Mouse (Mus musculus): ENCODE measurements around the gene Rnpc3. TPM values are rescaled to one million over a fixed set of nuclear protein-coding genes. Genes with fewer than 3 reads are reported as not detected.
"Not testable (repeated sequence)": the region's sequence is repeated elsewhere in the genome, so short reads cannot be mapped to it uniquely, and the experiment has no call there.

Gene Rnpc3
- 39.8 and 43.6 TPM in 2 replicates for polyA plus RNA-seq (2014; fragmentation: Nextera tagmentation; extraction: Ambion mirVana)

GRCm38 (mm10) chr3:113629606-113630359, at the start of gene Rnpc3:
Rnpc3 (minus strand) TSS chr3:113630149.
- WGBS, result under 1% methylated on average over 62 of the region's 70 CpGs
- DNase-seq (ENCODE audit: low spot score), result peak; percentile 97
- ATAC-seq (ENCODE audit: insufficient number of reproducible peaks, low FRiP score, low TSS enrichment, low read depth), result peak; percentile 98
- Histone ChIP-seq H3K27ac (replicated peaks; ENCODE audit: low read depth, low read length) (peak within 1 kb of the TSS; percentile 92), H3K4me1 (ENCODE audit: control insufficient read depth, insufficient read depth, low read length) (no peaks in the 10 kb centered on the region), H3K4me3 (ENCODE audit: low read depth, low read length) (peak within 1 kb of the TSS; percentile 51), H3K4me2 (ENCODE audit: low read depth, severe bottlenecking) (peak within 1 kb of the TSS; percentile 50), H3K9me3 (ENCODE audit: control insufficient read depth, low read length) (no peaks in the 10 kb centered on the region), H3K27me3 (ENCODE audit: control insufficient read depth, insufficient read depth, low read length) (no peaks in the 10 kb centered on the region), H3K9ac (ENCODE audit: low read length) (peak within 1 kb of the TSS; percentile 83), H3K36me3 (ENCODE audit: control insufficient read depth, insufficient read depth, low read length) (no peaks in the 10 kb centered on the region)

DNA sequence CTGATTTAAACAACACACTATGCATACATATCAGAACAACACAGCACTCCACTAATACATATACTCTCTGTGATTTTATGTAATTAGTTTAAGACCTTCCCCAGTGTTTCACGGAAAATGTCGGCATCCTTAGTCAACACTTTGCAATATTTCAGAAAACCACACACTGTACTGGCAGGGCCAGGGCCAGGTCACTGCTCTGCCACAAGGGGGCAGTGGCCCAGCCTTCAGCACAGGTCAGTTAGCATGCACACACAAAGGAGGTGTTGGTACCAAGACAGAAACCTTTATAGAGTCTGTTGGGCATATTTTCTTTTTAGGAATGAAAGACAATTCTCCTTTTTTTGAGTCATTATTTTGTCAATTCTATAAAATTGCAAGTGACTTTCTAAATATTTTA, 27.0 kb upstream of the Rnpc3 start:
- 69% methylated on average over 2 of the region's 2 CpGs for WGBS
- no peaks in the 10 kb centered on the region for H3K9me3 ChIP-seq (ENCODE audit: control insufficient read depth, low read length)
- H3K4me1 ChIP-seq (ENCODE audit: control insufficient read depth, insufficient read depth, low read length), result no peaks in the 10 kb centered on the region
- peak; percentile 79; the same call in 1 of the 2 replicates for ATAC-seq (ENCODE audit: insufficient number of reproducible peaks, low FRiP score, low TSS enrichment, low read depth)
- H3K36me3 ChIP-seq (ENCODE audit: control insufficient read depth, insufficient read depth, low read length), result no peaks in the 10 kb centered on the region
- H3K27me3 ChIP-seq (ENCODE audit: control insufficient read depth, insufficient read depth, low read length), result no peaks in the 10 kb centered on the region
- peak; percentile 58 for DNase-seq (ENCODE audit: low spot score)
- no peak overlapping the region for H3K27ac ChIP-seq (replicated peaks; ENCODE audit: low read depth, low read length)
- no peak overlapping the region for H3K4me3 ChIP-seq (ENCODE audit: low read depth, low read length)
- H3K4me2 ChIP-seq (ENCODE audit: low read depth, severe bottlenecking), result no peak overlapping the region
- no peak overlapping the region for H3K9ac ChIP-seq (ENCODE audit: low read length)

- WGBS, result 80% methylated on average over 3 of the region's 3 CpGs
These were observed 24.4 kb upstream of the Rnpc3 start for GRCm38 (mm10) chr3:113654335-113654734.

GRCm38 (mm10) chr3:113651386-113651785, 21.4 kb upstream of the Rnpc3 start:
- not testable (repeated sequence) for H3K27ac ChIP-seq (replicated peaks; ENCODE audit: low read depth, low read length); DNase-seq (ENCODE audit: low spot score)

More at GRCm38 (mm10) chr3:113654335-113654734, 24.4 kb upstream of the Rnpc3 start:
- ATAC-seq (ENCODE audit: insufficient number of reproducible peaks, low FRiP score, low TSS enrichment, low read depth), result no peak
- no peak overlapping the region for H3K4me2 ChIP-seq (ENCODE audit: low read depth, severe bottlenecking)
- H3K27me3 ChIP-seq (ENCODE audit: control insufficient read depth, insufficient read depth, low read length), result no peaks in the 10 kb centered on the region
- no peak overlapping the region for H3K9ac ChIP-seq (ENCODE audit: low read length)
- H3K36me3 ChIP-seq (ENCODE audit: control insufficient read depth, insufficient read depth, low read length), result no peaks in the 10 kb centered on the region
- H3K4me1 ChIP-seq (ENCODE audit: control insufficient read depth, insufficient read depth, low read length), result no peaks in the 10 kb centered on the region
- no peak overlapping the region for H3K4me3 ChIP-seq (ENCODE audit: low read depth, low read length)
- H3K9me3 ChIP-seq (ENCODE audit: control insufficient read depth, low read length), result no peaks in the 10 kb centered on the region
- no peak for DNase-seq (ENCODE audit: low spot score)
- no peak overlapping the region for H3K27ac ChIP-seq (replicated peaks; ENCODE audit: low read depth, low read length)

DNA sequence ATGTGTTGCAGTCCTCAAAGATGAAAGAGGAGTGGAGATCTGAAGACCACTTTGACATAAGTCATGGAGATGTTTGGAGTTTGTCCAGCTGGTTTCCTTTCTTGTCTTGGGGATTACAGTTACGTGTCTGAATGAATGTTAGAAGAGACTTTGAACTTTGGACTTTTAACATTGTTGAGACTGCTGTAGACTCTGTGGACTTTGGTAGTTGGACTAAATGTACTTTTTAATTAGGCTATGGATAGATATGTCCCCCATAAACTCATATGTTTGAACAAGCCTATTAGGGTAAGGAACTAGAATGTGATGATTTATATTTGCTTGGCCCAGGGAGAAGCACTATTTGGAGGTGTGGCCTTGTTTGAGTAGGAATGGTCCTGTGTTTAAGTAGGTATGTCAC, 9.6 kb upstream of the Rnpc3 start:
- Histone ChIP-seq H3K9ac (ENCODE audit: low read length) (no peak overlapping the region), H3K27me3 (ENCODE audit: control insufficient read depth, insufficient read depth, low read length) (no peaks in the 10 kb centered on the region), H3K4me1 (ENCODE audit: control insufficient read depth, insufficient read depth, low read length) (no peaks in the 10 kb centered on the region), H3K4me2 (ENCODE audit: low read depth, severe bottlenecking) (no peak overlapping the region), H3K27ac (replicated peaks; ENCODE audit: low read depth, low read length) (no peak overlapping the region), H3K9me3 (ENCODE audit: control insufficient read depth, low read length) (no peaks in the 10 kb centered on the region), H3K4me3 (ENCODE audit: low read depth, low read length) (no peak overlapping the region), H3K36me3 (ENCODE audit: control insufficient read depth, insufficient read depth, low read length) (no peaks in the 10 kb centered on the region)
- 84% methylated on average over 1 of the region's 1 CpGs for WGBS
- no peak for DNase-seq (ENCODE audit: low spot score)
- no peak for ATAC-seq (ENCODE audit: insufficient number of reproducible peaks, low FRiP score, low TSS enrichment, low read depth)

More at GRCm38 (mm10) chr3:113651386-113651785, 21.4 kb upstream of the Rnpc3 start:
- not testable (repeated sequence) for H3K36me3 ChIP-seq (ENCODE audit: control insufficient read depth, insufficient read depth, low read length); ATAC-seq (ENCODE audit: insufficient number of reproducible peaks, low FRiP score, low TSS enrichment, low read depth); H3K9me3 ChIP-seq (ENCODE audit: control insufficient read depth, low read length); H3K4me2 ChIP-seq (ENCODE audit: low read depth, severe bottlenecking); H3K9ac ChIP-seq (ENCODE audit: low read length); H3K27me3 ChIP-seq (ENCODE audit: control insufficient read depth, insufficient read depth, low read length); H3K4me1 ChIP-seq (ENCODE audit: control insufficient read depth, insufficient read depth, low read length); H3K4me3 ChIP-seq (ENCODE audit: low read depth, low read length)
- 56% methylated on average over 3 of the region's 3 CpGs for WGBS

DNA sequence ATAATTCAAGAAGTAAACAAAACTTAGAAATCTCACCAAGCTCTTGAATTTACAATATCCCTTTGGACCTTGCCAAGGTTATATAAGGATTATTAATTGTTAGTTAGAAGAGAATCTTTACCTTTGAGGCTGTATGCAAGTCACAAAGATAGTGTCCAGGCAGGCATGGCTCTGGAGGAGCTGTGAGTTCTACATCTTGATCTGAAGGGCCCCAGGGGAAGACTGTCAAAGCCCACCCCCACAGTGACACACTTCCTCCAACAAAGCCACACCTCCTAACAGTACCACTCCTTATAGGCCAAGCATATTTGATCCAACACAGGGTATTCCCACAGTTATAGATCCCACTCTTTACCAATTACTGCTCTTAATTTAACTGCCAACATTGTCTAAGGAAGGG, 4.3 kb upstream of the Rnpc3 start:
- ATAC-seq (ENCODE audit: insufficient number of reproducible peaks, low FRiP score, low TSS enrichment, low read depth) (no peak), DNase-seq (ENCODE audit: low spot score) (no peak)
- Histone ChIP-seq H3K27ac (replicated peaks; ENCODE audit: low read depth, low read length) (no peak overlapping the region), H3K27me3 (ENCODE audit: control insufficient read depth, insufficient read depth, low read length) (no peaks in the 10 kb centered on the region), H3K4me1 (ENCODE audit: control insufficient read depth, insufficient read depth, low read length) (no peaks in the 10 kb centered on the region), H3K4me2 (ENCODE audit: low read depth, severe bottlenecking) (no peak overlapping the region), H3K9ac (ENCODE audit: low read length) (no peak overlapping the region), H3K36me3 (ENCODE audit: control insufficient read depth, insufficient read depth, low read length) (no peaks in the 10 kb centered on the region), H3K9me3 (ENCODE audit: control insufficient read depth, low read length) (no peaks in the 10 kb centered on the region), H3K4me3 (ENCODE audit: low read depth, low read length) (no peak overlapping the region)

DNA sequence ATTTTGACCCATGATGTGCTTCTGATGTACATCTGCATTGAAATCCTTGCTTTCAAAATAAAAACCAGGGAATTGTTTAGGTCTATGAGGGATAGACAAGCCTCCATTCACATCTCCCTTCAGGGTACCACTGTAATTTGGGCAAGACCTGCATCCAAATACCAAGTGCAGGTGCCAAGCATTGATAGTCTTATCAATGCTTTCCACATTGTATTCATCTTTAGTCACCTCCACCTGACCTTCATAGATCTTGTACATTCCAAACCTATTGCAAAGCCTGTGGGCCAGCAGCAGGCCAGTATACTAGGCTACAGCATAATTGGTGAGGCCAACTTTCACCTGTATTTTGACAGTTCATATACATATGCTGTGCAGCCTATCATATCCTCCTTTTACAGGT, 1.7 kb upstream of the Rnpc3 start:
- Histone ChIP-seq H3K4me2 (ENCODE audit: low read depth, severe bottlenecking) (no peak overlapping the region), H3K9me3 (ENCODE audit: control insufficient read depth, low read length) (no peaks in the 10 kb centered on the region), H3K36me3 (ENCODE audit: control insufficient read depth, insufficient read depth, low read length) (no peaks in the 10 kb centered on the region), H3K27me3 (ENCODE audit: control insufficient read depth, insufficient read depth, low read length) (no peaks in the 10 kb centered on the region), H3K27ac (replicated peaks; ENCODE audit: low read depth, low read length) (no peak overlapping the region), H3K4me1 (ENCODE audit: control insufficient read depth, insufficient read depth, low read length) (no peaks in the 10 kb centered on the region), H3K4me3 (ENCODE audit: low read depth, low read length) (no peak overlapping the region), H3K9ac (ENCODE audit: low read length) (no peak overlapping the region)
- ATAC-seq (ENCODE audit: insufficient number of reproducible peaks, low FRiP score, low TSS enrichment, low read depth), result no peak
- no peak for DNase-seq (ENCODE audit: low spot score)

- Histone ChIP-seq H3K27ac (replicated peaks; ENCODE audit: low read depth, low read length) (peak overlapping the region; percentile 92), H3K4me2 (ENCODE audit: low read depth, severe bottlenecking) (peak overlapping the region; percentile 50), H3K36me3 (ENCODE audit: control insufficient read depth, insufficient read depth, low read length) (no peaks in the 10 kb centered on the region), H3K27me3 (ENCODE audit: control insufficient read depth, insufficient read depth, low read length) (no peaks in the 10 kb centered on the region), H3K9ac (ENCODE audit: low read length) (peak overlapping the region; percentile 83), H3K4me3 (ENCODE audit: low read depth, low read length) (peak overlapping the region; percentile 51), H3K9me3 (ENCODE audit: control insufficient read depth, low read length) (no peaks in the 10 kb centered on the region), H3K4me1 (ENCODE audit: control insufficient read depth, insufficient read depth, low read length) (no peaks in the 10 kb centered on the region)
- ATAC-seq (ENCODE audit: insufficient number of reproducible peaks, low FRiP score, low TSS enrichment, low read depth) (no peak), DNase-seq (ENCODE audit: low spot score) (no peak)
- 18% methylated on average over 13 of the region's 13 CpGs for WGBS
These were observed 615 bp upstream of the Rnpc3 start for GRCm38 (mm10) chr3:113630564-113630963.

- H3K27me3 ChIP-seq (ENCODE audit: control insufficient read depth, insufficient read depth, low read length), result no peaks in the 10 kb centered on the region
- DNase-seq (ENCODE audit: low spot score), result no peak
- H3K4me3 ChIP-seq (ENCODE audit: low read depth, low read length), result no peak within 1 kb of the TSS
- H3K9ac ChIP-seq (ENCODE audit: low read length), result no peak within 1 kb of the TSS
- WGBS, result 92% methylated on average over 2 of the region's 2 CpGs
- H3K27ac ChIP-seq (replicated peaks; ENCODE audit: low read depth, low read length), result no peak within 1 kb of the TSS
- no peaks in the 10 kb centered on the region for H3K4me1 ChIP-seq (ENCODE audit: control insufficient read depth, insufficient read depth, low read length)
- no peak for ATAC-seq (ENCODE audit: insufficient number of reproducible peaks, low FRiP score, low TSS enrichment, low read depth)
- no peaks in the 10 kb centered on the region for H3K9me3 ChIP-seq (ENCODE audit: control insufficient read depth, low read length)
- peaks cover under 1% of the 10 kb centered on the region; the same call in 1 of the 2 replicates for H3K36me3 ChIP-seq (ENCODE audit: control insufficient read depth, insufficient read depth, low read length)
- H3K4me2 ChIP-seq (ENCODE audit: low read depth, severe bottlenecking), result no peak within 1 kb of the TSS
These were observed 23.4 kb downstream of the Rnpc3 start, which contains the start of gene Amy1 for GRCm38 (mm10) chr3:113606599-113606998. Amy1 (minus strand) TSS chr3:113606699.
